8 mouse cellular contexts compared by ENCODE assay signal in genomic region chr17:23550856-23551255, GRCm38 (mm10). TPM values are rescaled to one million over a fixed set of nuclear protein-coding genes. Genes with fewer than 3 reads are reported as not detected.
DNase-seq lines count a peak whose midpoint lies in the region; ATAC-seq and TF ChIP-seq lines count a peak whose summit lies in the region.

No protein-coding gene starts in this region.

- no peaks in the 10 kb centered on the region for H3K27me3 ChIP-seq in kidney, embryonic 15.5 days
- H3K27me3 ChIP-seq in E14TG2a.4 (ENCODE audit: insufficient read depth, low read length): peaks cover 18% of the 10 kb centered on the region; the same call in 1 of the 2 replicates
- H3K27me3 ChIP-seq in embryonic facial prominence, embryonic 10.5 days (replicated peaks; ENCODE audit: low read depth, poor library complexity, severe bottlenecking): no peaks in the 10 kb centered on the region
- H3K27me3 ChIP-seq in midbrain, embryonic 14.5 days (ENCODE audit: control insufficient read depth, insufficient read depth, low read length): no peaks in the 10 kb centered on the region

- peaks cover 23% of the 10 kb centered on the region for H3K4me1 ChIP-seq in kidney, embryonic 15.5 days
- H3K4me1 ChIP-seq in E14TG2a.4 (replicated peaks; ENCODE audit: low read depth, low read length): peaks cover 53% of the 10 kb centered on the region
- peaks cover 16% of the 10 kb centered on the region for H3K4me1 ChIP-seq in embryonic facial prominence, embryonic 10.5 days
- H3K4me1 ChIP-seq in midbrain, embryonic 14.5 days (ENCODE audit: control insufficient read depth, insufficient read depth, low read length): no peaks in the 10 kb centered on the region

- peak overlapping the region; percentile 57 for H3K9ac ChIP-seq in kidney, embryonic 15.5 days
- peak overlapping the region; percentile 59 for H3K9ac ChIP-seq in midbrain, embryonic 14.5 days (replicated peaks; ENCODE audit: low read length)

- WGBS in kidney, embryonic 15.5 days: under 1% methylated on average over 15 of the region's 15 CpGs
- under 1% methylated on average over 15 of the region's 15 CpGs for WGBS in embryonic facial prominence, embryonic 10.5 days
- WGBS in midbrain, embryonic 14.5 days: under 1% methylated on average over 15 of the region's 15 CpGs

- H3K4me2 ChIP-seq in kidney, embryonic 15.5 days: peak overlapping the region; percentile 83
- peak overlapping the region; percentile 68 for H3K4me2 ChIP-seq in midbrain, embryonic 14.5 days (ENCODE audit: low read length)

- peak; percentile 20 for ATAC-seq in kidney, embryonic 15.5 days (replicated peaks; ENCODE audit: low FRiP score)
- ATAC-seq in inflammation-experienced regulatory T-cells, adult 6 months: peak; percentile 50
- ATAC-seq in midbrain, embryonic 14.5 days (ENCODE audit: low FRiP score, low TSS enrichment): no peak

- peak overlapping the region; percentile 69 for H3K4me3 ChIP-seq in kidney, embryonic 15.5 days (replicated peaks)
- H3K4me3 ChIP-seq in E14TG2a.4 (replicated peaks; ENCODE audit: low read length): peak overlapping the region; percentile 87
- peak overlapping the region; percentile 73 for H3K4me3 ChIP-seq in embryonic facial prominence, embryonic 10.5 days
- peak overlapping the region; percentile 51 for H3K4me3 ChIP-seq in midbrain, embryonic 14.5 days (replicated peaks; ENCODE audit: low read depth, low read length)

- H3K9me3 ChIP-seq in kidney, embryonic 15.5 days (replicated peaks): no peaks in the 10 kb centered on the region
- no peaks in the 10 kb centered on the region for H3K9me3 ChIP-seq in E14TG2a.4 (ENCODE audit: low read length)
- no peaks in the 10 kb centered on the region for H3K9me3 ChIP-seq in embryonic facial prominence, embryonic 10.5 days
- H3K9me3 ChIP-seq in midbrain, embryonic 14.5 days (ENCODE audit: control insufficient read depth, low read length): no peaks in the 10 kb centered on the region

- TF ChIP-seq CTCF in E14TG2a.4 (conservative IDR thresholded peaks at IDR 0.05; ENCODE audit: low read length): no peak

- DNase-seq in kidney, adult 9 months: no peak
- peak; percentile 58 for DNase-seq in embryonic facial prominence, embryonic 10.5 days (ENCODE audit: low spot score)
- peak; percentile 60 for DNase-seq in midbrain, embryonic 14.5 days
- no peak for DNase-seq in urinary bladder, adult 18-20 months (ENCODE audit: low spot score in 2 of 2)
- DNase-seq in ovary, postnatal 10 days (ENCODE audit: low spot score): no peak

- H3K27ac ChIP-seq in kidney, embryonic 15.5 days: peak overlapping the region; percentile 88
- peak overlapping the region; percentile 82 for H3K27ac ChIP-seq in embryonic facial prominence, embryonic 10.5 days (replicated peaks)
- peak overlapping the region; percentile 60 for H3K27ac ChIP-seq in midbrain, embryonic 14.5 days (replicated peaks; ENCODE audit: low read depth, low read length)

- peaks cover 16% of the 10 kb centered on the region for H3K36me3 ChIP-seq in kidney, embryonic 15.5 days
- H3K36me3 ChIP-seq in E14TG2a.4 (ENCODE audit: insufficient read depth, low read length): peaks cover 6% of the 10 kb centered on the region
- H3K36me3 ChIP-seq in embryonic facial prominence, embryonic 10.5 days (replicated peaks): peaks cover 13% of the 10 kb centered on the region
- peaks cover 14% of the 10 kb centered on the region for H3K36me3 ChIP-seq in midbrain, embryonic 14.5 days (ENCODE audit: control insufficient read depth, insufficient read depth, low read length)

RNA-seq across cellular contexts. Expression of gene Zfp213, which starts 13.2 kb away (rescaled TPM):
- 20.9 and 22.8 TPM in 2 replicates for polyA plus RNA-seq in kidney, embryonic 15.5 days (2015; fragmentation: Nextera tagmentation; extraction: Ambion mirVana)
- polyA plus RNA-seq in embryonic facial prominence, embryonic 10.5 days (2016; fragmentation: Nextera tagmentation; extraction: Ambion mirVana): 27.2 and 31.0 TPM in 2 replicates
- polyA plus RNA-seq in inflammation-experienced regulatory T-cells, adult 6 months (2017; shearing (Covaris generic)): 1 to 10 TPM; 4.0 to 5.5 (median 4.8) TPM
- 16.8 and 19.1 TPM in 2 replicates for polyA plus RNA-seq in midbrain, embryonic 14.5 days (2014; fragmentation: Nextera tagmentation; extraction: Ambion mirVana)

RNA-seq across cellular contexts. Expression of gene Zfp13, which starts 48.4 kb away (rescaled TPM):
- polyA plus RNA-seq in kidney, embryonic 15.5 days (2015; fragmentation: Nextera tagmentation; extraction: Ambion mirVana): 16.3 and 16.5 TPM in 2 replicates
- polyA plus RNA-seq in embryonic facial prominence, embryonic 10.5 days (2016; fragmentation: Nextera tagmentation; extraction: Ambion mirVana): 22.4 and 24.4 TPM in 2 replicates
- polyA plus RNA-seq in inflammation-experienced regulatory T-cells, adult 6 months (2017; shearing (Covaris generic)): under 1 TPM in 1 of 3 experiments, not detected in 2; 0.71 TPM
- polyA plus RNA-seq in midbrain, embryonic 14.5 days (2014; fragmentation: Nextera tagmentation; extraction: Ambion mirVana): 24.8 and 31.4 TPM in 2 replicates

RNA-seq across cellular contexts. Expression of gene Zscan10, which starts 49.8 kb away (rescaled TPM):
- not detected in 2 replicates for polyA plus RNA-seq in kidney, embryonic 15.5 days (2015; fragmentation: Nextera tagmentation; extraction: Ambion mirVana)
- polyA plus RNA-seq in embryonic facial prominence, embryonic 10.5 days (2016; fragmentation: Nextera tagmentation; extraction: Ambion mirVana): 0.71 and 1.0 TPM in 2 replicates
- 1 to 10 TPM in 2 of 3 experiments, under 1 TPM in 1; 0.73 to 3.1 (median 1.2) TPM for polyA plus RNA-seq in inflammation-experienced regulatory T-cells, adult 6 months (2017; shearing (Covaris generic))
- polyA plus RNA-seq in midbrain, embryonic 14.5 days (2014; fragmentation: Nextera tagmentation; extraction: Ambion mirVana): not detected in 2 replicates

Comparison
In these comparisons a context has a peak if more than half of its experiments do, and no peak if none do; other contexts are left out.
1. DNase-seq: peak in embryonic facial prominence, embryonic 10.5 days (single experiment) and midbrain, embryonic 14.5 days (single experiment); none in kidney, adult 9 months (single experiment), urinary bladder, adult 18-20 months (0 of 2) and ovary, postnatal 10 days (single experiment).
2. RNA of gene Zfp13, which starts 48.4 kb away (polyA plus RNA-seq): 24.8 to 31.4 TPM in midbrain, embryonic 14.5 days, 22.4 to 24.4 TPM in embryonic facial prominence, embryonic 10.5 days and 16.3 to 16.5 TPM in kidney, embryonic 15.5 days; 0.71 TPM in inflammation-experienced regulatory T-cells, adult 6 months; every median in the first group is over 10 times any median in the second.
3. Peak in every context shown above with its lines, with median percentiles within 50 percentile points of each other: H3K27ac ChIP-seq and H3K4me3 ChIP-seq.